Mouse (Mus musculus): ENCODE measurements around the gene Odf3b. TPM values are rescaled to one million over a fixed set of nuclear protein-coding genes. Genes with fewer than 3 reads are reported as not detected.
A peak's percentile ranks its signal among the peaks of the same experiment; 100 is the strongest.

Odf3b gene
- total and polyA plus RNA-seq, 2 experiments from 2014 or later = 0.67 TPM; not detected in 1

GRCm38 (mm10) chr15:89372536-89372935 is 6.5 kb downstream of the Odf3b start:
- ATAC-seq (ENCODE audit: insufficient read depth, low read depth) (no peak), DNase-seq (ENCODE audit: low spot score) (no peak)
- TF ChIP-seq CTCF (IDR thresholded peaks at IDR 0.05; ENCODE audit: low read depth) (no peak), EP300 (IDR thresholded peaks at IDR 0.05; ENCODE audit: low read depth) (no peak)
- Histone ChIP-seq H3K9me3 (replicated peaks; ENCODE audit: control insufficient read depth, low read length) (no peaks in the 10 kb centered on the region), H3K27me3 (ENCODE audit: control insufficient read depth, insufficient read depth, low read length) (peaks cover 14% of the 10 kb centered on the region), H3K4me1 (ENCODE audit: control insufficient read depth, insufficient read depth) (peaks cover 8% of the 10 kb centered on the region; the same call in 1 of the 2 replicates), H3K36me3 (replicated peaks; ENCODE audit: control insufficient read depth, insufficient read depth, low read length) (peaks cover 47% of the 10 kb centered on the region), H3K9ac (replicated peaks; ENCODE audit: low read depth, low read length) (no peak overlapping the region), H3K4me3 (ENCODE audit: low read depth, low read length) (no peak overlapping the region), H3K4me2 (ENCODE audit: low read depth, low read length) (0 out of 2 replicates have a peak overlapping the region, but pooled peaks have one; percentile 79), H3K27ac (ENCODE audit: low read depth) (peak overlapping the region; percentile 87; the same call in 1 of the 2 replicates)
- whole genome bisulfite sequencing = 83% methylated on average over 7 of the region's 7 CpGs

DNA sequence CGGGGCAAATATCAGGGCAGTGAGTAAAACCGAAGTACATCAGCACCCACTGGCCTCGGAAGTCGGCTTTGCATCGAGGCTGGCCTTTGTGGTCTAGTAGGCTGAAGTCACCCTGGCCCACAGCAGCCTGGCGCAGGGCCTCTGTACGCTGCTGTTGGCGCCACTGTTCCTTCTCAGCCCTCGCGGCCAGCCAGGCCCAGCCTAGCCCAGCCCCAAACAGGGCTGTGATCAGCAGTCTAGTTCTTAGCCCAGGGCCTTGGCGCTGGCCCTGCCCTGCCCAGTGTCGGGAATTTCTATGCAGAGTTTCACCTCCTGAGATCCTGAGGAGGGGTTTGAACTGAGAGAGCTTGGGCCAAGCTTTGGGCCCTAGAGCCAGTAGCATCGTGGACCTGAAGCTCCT is 7.0 kb downstream of the Odf3b start:
- DNase-seq (ENCODE audit: low spot score) (no peak), ATAC-seq (ENCODE audit: insufficient read depth, low read depth) (no peak)
- Histone ChIP-seq H3K27ac (ENCODE audit: low read depth) (no peak overlapping the region), H3K4me3 (ENCODE audit: low read depth, low read length) (no peak overlapping the region), H3K9ac (replicated peaks; ENCODE audit: low read depth, low read length) (no peak overlapping the region), H3K9me3 (replicated peaks; ENCODE audit: control insufficient read depth, low read length) (no peaks in the 10 kb centered on the region), H3K4me2 (ENCODE audit: low read depth, low read length) (no peak overlapping the region), H3K4me1 (ENCODE audit: control insufficient read depth, insufficient read depth) (peaks cover 8% of the 10 kb centered on the region; the same call in 1 of the 2 replicates), H3K27me3 (ENCODE audit: control insufficient read depth, insufficient read depth, low read length) (peaks cover 11% of the 10 kb centered on the region), H3K36me3 (replicated peaks; ENCODE audit: control insufficient read depth, insufficient read depth, low read length) (peaks cover 51% of the 10 kb centered on the region)
- no peak for TF ChIP-seq CTCF (IDR thresholded peaks at IDR 0.05; ENCODE audit: low read depth)
- no peak for TF ChIP-seq EP300 (IDR thresholded peaks at IDR 0.05; ENCODE audit: low read depth)
- WGBS = 86% methylated on average over 13 of the region's 13 CpGs

DNA sequence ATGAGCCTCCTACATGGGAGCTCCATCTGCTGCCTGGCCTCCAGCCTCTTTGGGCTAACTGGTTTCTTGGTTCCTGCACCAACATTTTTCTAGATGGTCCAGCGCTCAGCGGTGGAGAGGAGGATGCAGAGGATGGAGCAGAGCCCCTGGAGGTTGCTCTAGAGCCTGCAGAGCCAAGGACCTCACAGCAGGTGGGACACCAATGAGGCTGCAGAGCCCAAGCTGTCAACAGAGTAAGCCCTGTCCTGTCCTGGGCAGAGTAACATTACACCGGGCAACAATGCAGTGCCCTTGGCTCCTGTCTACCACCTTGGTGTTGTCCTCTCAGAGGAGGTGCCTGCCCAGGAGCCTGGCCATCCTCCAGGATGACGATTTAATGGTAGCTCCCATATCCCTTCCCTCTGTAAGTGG is 13.9 kb downstream of the Odf3b start:
- 81% methylated on average over 4 of the region's 4 CpGs for WGBS
- no peak for TF ChIP-seq CTCF (IDR thresholded peaks at IDR 0.05; ENCODE audit: low read depth)
- H3K9me3 ChIP-seq (replicated peaks; ENCODE audit: control insufficient read depth, low read length) = no peaks in the 10 kb centered on the region
- H3K9ac ChIP-seq (replicated peaks; ENCODE audit: low read depth, low read length) = no peak overlapping the region
- no peaks in the 10 kb centered on the region for H3K4me1 ChIP-seq (ENCODE audit: control insufficient read depth, insufficient read depth)
- ATAC-seq (ENCODE audit: insufficient read depth, low read depth) (no peak), DNase-seq (ENCODE audit: low spot score) (no peak)
- no peak overlapping the region for H3K27ac ChIP-seq (ENCODE audit: low read depth)
- H3K27me3 ChIP-seq (ENCODE audit: control insufficient read depth, insufficient read depth, low read length) = no peaks in the 10 kb centered on the region
- no peak overlapping the region for H3K4me2 ChIP-seq (ENCODE audit: low read depth, low read length)
- H3K36me3 ChIP-seq (replicated peaks; ENCODE audit: control insufficient read depth, insufficient read depth, low read length) = peaks cover 99% of the 10 kb centered on the region
- no peak overlapping the region for H3K4me3 ChIP-seq (ENCODE audit: low read depth, low read length)

DNA sequence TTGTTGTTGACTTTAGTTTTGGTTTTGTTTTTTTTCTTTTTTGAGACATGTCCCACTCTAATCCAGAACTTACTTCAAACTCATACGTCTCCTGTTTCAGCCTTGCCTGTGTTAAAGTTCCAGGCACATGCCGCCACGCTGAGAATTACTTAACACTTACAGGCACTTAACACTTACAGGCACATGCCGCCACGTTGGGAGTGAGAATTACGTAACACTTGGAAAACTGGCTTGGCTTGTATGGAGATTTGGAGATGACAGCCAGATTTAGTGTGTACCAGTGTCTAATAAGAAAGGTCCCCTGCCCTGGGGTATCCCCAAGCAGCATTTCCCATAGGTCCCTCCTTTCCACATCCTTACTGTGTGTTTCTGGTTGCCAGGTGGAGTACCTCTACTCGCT is 16.0 kb downstream of the Odf3b start:
- Histone ChIP-seq H3K4me3 (ENCODE audit: low read depth, low read length) (no peak overlapping the region), H3K9ac (replicated peaks; ENCODE audit: low read depth, low read length) (no peak overlapping the region), H3K36me3 (replicated peaks; ENCODE audit: control insufficient read depth, insufficient read depth, low read length) (peaks cover 78% of the 10 kb centered on the region), H3K4me2 (ENCODE audit: low read depth, low read length) (no peak overlapping the region), H3K27ac (ENCODE audit: low read depth) (no peak overlapping the region), H3K4me1 (ENCODE audit: control insufficient read depth, insufficient read depth) (no peaks in the 10 kb centered on the region), H3K9me3 (replicated peaks; ENCODE audit: control insufficient read depth, low read length) (no peaks in the 10 kb centered on the region), H3K27me3 (ENCODE audit: control insufficient read depth, insufficient read depth, low read length) (no peaks in the 10 kb centered on the region)
- no peak for ATAC-seq (ENCODE audit: insufficient read depth, low read depth)
- no peak for DNase-seq (ENCODE audit: low spot score)
- WGBS = 77% methylated on average over 7 of the region's 7 CpGs
- TF ChIP-seq CTCF (IDR thresholded peaks at IDR 0.05; ENCODE audit: low read depth) (no peak), EP300 (IDR thresholded peaks at IDR 0.05; ENCODE audit: low read depth) (no peak)

DNA sequence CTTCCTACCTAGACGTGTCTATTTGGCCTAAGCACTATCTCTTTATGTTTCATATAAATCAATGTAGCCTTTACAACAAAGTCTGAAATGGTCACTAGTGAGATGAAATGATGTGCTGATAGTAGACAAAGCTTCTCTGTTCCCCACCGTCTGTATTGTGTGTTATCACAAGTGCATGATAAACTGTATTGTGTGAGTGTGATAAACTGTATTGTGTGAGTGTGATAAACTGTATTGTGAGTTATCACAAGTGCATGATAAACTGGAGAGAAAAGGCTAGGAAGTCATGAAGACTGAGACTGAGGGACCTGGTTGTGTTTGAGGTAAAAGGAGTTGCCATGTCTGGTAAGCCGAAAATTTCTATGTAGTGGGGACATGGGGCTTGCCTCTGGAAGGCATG is 20.3 kb downstream of the Odf3b start:
- no peak overlapping the region for H3K4me2 ChIP-seq (ENCODE audit: low read depth, low read length)
- TF ChIP-seq CTCF (IDR thresholded peaks at IDR 0.05; ENCODE audit: low read depth) = no peak
- no peak for TF ChIP-seq EP300 (IDR thresholded peaks at IDR 0.05; ENCODE audit: low read depth)
- H3K4me1 ChIP-seq (ENCODE audit: control insufficient read depth, insufficient read depth) = peaks cover 22% of the 10 kb centered on the region; the same call in 1 of the 2 replicates
- H3K27ac ChIP-seq (ENCODE audit: low read depth) = no peak overlapping the region
- H3K4me3 ChIP-seq (ENCODE audit: low read depth, low read length) = no peak overlapping the region
- 36% methylated on average over 3 of the region's 3 CpGs for WGBS
- DNase-seq (ENCODE audit: low spot score) = no peak
- no peak overlapping the region for H3K9ac ChIP-seq (replicated peaks; ENCODE audit: low read depth, low read length)
- H3K9me3 ChIP-seq (replicated peaks; ENCODE audit: control insufficient read depth, low read length) = no peaks in the 10 kb centered on the region
- H3K27me3 ChIP-seq (ENCODE audit: control insufficient read depth, insufficient read depth, low read length) = no peaks in the 10 kb centered on the region
- H3K36me3 ChIP-seq (replicated peaks; ENCODE audit: control insufficient read depth, insufficient read depth, low read length) = peaks cover 36% of the 10 kb centered on the region
- ATAC-seq (ENCODE audit: insufficient read depth, low read depth) = no peak

- Histone ChIP-seq H3K4me2 (ENCODE audit: low read depth, low read length) (peak overlapping the region; percentile 90), H3K27me3 (ENCODE audit: control insufficient read depth, insufficient read depth, low read length) (no peaks in the 10 kb centered on the region), H3K27ac (ENCODE audit: low read depth) (peak overlapping the region; percentile 89), H3K9me3 (replicated peaks; ENCODE audit: control insufficient read depth, low read length) (no peaks in the 10 kb centered on the region), H3K36me3 (replicated peaks; ENCODE audit: control insufficient read depth, insufficient read depth, low read length) (peaks cover 36% of the 10 kb centered on the region), H3K9ac (replicated peaks; ENCODE audit: low read depth, low read length) (peak overlapping the region; percentile 79), H3K4me1 (ENCODE audit: control insufficient read depth, insufficient read depth) (peaks cover 22% of the 10 kb centered on the region; the same call in 1 of the 2 replicates), H3K4me3 (ENCODE audit: low read depth, low read length) (peak overlapping the region; percentile 77)
- TF ChIP-seq CTCF (IDR thresholded peaks at IDR 0.05; ENCODE audit: low read depth) = no peak
- ATAC-seq (ENCODE audit: insufficient read depth, low read depth) (peak; percentile 43), DNase-seq (ENCODE audit: low spot score) (peak; percentile 85)
- 1% methylated on average over 15 of the region's 15 CpGs for WGBS
Observed at GRCm38 (mm10) chr15:89356372-89356771, 22.7 kb downstream of the Odf3b start.
